Mouse (Mus musculus): Measurements from ENCODE around the gene Lmtk2.
A peak's percentile ranks its signal among the peaks of the same experiment; 100 is the strongest.

Gene Lmtk2

GRCm38 (mm10) chr5:144218061-144218460 lies 117.8 kb downstream of the Lmtk2 start:
- DNase-seq (ENCODE audit: low spot score): no peak

- no peak for DNase-seq (ENCODE audit: low spot score)
These were observed 119.1 kb downstream of the Lmtk2 start for GRCm38 (mm10) chr5:144219306-144219705.

- DNase-seq (ENCODE audit: low spot score): no peak
These were observed 119.7 kb downstream of the Lmtk2 start for GRCm38 (mm10) chr5:144219936-144220335.

- DNase-seq (ENCODE audit: low spot score): no peak
These were observed 121.1 kb downstream of the Lmtk2 start for GRCm38 (mm10) chr5:144221305-144221704.

- no peak for DNase-seq (ENCODE audit: low spot score)
These were observed 122.7 kb downstream of the Lmtk2 start for GRCm38 (mm10) chr5:144222811-144223502.

GRCm38 (mm10) chr5:144223503-144223862 lies 123.2 kb downstream of the Lmtk2 start, which contains the start of gene Tecpr1:
TSS of gene Tecpr1 (minus strand) at chr5:144223615.
- peak; percentile 94 for DNase-seq (ENCODE audit: low spot score)

- DNase-seq (ENCODE audit: low spot score): no peak
These were observed 123.9 kb downstream of the Lmtk2 start for GRCm38 (mm10) chr5:144223899-144224816.

GRCm38 (mm10) chr5:144226220-144226619 lies 126.0 kb downstream of the Lmtk2 start:
- no peak for DNase-seq (ENCODE audit: low spot score)

GRCm38 (mm10) chr5:144230216-144230615 lies 130.0 kb downstream of the Lmtk2 start:
- DNase-seq (ENCODE audit: low spot score): no peak

GRCm38 (mm10) chr5:144231410-144231809 lies 131.2 kb downstream of the Lmtk2 start:
- no peak for DNase-seq (ENCODE audit: low spot score)

GRCm38 (mm10) chr5:144232531-144232930 lies 132.3 kb downstream of the Lmtk2 start:
- DNase-seq (ENCODE audit: low spot score): no peak

GRCm38 (mm10) chr5:144234222-144234621 lies 134.0 kb downstream of the Lmtk2 start:
- no peak for DNase-seq (ENCODE audit: low spot score)

GRCm38 (mm10) chr5:144234714-144235113 lies 134.5 kb downstream of the Lmtk2 start:
- DNase-seq (ENCODE audit: low spot score): no peak
